Mouse (Mus musculus): ENCODE measurements around the gene Olfr1342.

DNA sequence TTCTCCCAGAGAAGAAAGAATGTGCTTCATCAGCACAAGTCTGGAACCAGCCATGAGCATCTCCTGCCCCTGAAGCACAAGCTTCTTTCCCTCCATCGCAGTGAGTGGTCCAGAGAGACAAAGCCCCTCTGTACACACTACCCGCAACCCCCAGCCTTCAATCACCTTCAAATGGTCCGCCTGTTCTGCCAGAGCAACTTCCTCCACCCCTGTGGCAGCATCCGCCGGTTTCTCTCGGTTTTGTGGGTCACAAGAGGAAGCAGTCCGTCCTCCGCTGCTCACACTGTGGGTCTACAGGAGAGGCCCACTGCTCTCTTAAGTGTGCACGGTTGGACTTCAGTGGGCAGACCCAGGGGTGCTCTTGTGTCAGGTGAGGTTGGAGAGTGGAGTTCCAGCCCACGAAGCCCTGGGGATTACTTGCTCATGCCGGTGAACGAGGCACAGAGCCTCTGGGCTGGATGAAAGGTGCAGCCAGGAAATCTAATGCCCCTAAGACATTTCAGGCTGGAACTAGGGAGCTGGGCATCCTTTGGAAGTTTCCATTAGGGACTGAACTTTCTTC, at the start of gene Olfr1342:
- no peak for TF ChIP-seq CTCF (IDR thresholded peaks at IDR 0.05; ENCODE audit: low read depth, low read length)
- TF ChIP-seq POLR2A (IDR thresholded peaks at IDR 0.05; ENCODE audit: extremely low read depth, insufficient read depth, low read length): no peak
